8 mouse cellular contexts compared by ENCODE assay signal in the genomic region with DNA sequence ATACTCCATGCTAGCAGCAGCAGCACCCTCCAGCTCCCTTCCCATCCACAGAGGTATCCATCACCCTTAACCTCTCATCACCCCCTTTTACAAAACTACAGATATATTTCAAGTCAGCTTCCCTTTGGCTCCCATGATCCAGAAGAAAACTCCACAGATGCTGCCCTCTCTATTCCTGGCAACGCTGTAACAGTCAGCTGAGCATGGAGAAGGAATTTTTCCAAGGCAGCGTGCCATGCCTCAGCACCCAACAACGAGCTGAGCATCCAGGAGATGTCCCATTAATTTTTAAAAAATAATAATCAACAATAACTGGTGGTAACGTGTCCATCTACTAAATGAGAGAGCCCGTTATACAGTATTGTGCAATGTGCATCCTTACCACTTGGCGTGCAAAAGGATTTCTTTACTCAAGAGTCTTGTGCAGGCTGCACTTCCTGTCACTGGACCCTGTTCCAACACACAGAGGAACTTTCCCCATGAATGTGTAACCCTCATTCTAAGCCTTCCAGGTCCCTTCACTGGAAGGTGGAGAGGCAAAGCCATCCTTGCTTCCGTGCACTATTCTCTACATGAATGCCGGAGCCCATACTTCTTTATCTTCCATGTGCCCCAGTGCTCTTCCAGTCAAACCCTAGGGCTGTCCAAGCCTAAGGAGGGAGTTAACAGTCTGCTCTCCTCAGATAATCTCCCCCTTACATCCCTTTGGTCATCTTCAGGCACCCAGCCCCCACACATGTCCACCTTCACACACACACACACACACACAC. TPM values are rescaled to one million over a fixed set of nuclear protein-coding genes. Genes with fewer than 3 reads are reported as not detected.
DNase-seq lines count a peak whose midpoint lies in the region; ATAC-seq and TF ChIP-seq lines count a peak whose summit lies in the region.

No protein-coding gene starts in this region.

- no peak overlapping the region; the same call in 1 of the 2 replicates for H3K9ac ChIP-seq in lung, embryonic 14.5 days
- H3K9ac ChIP-seq in intestine, postnatal 0 days (ENCODE audit: low read depth, low read length): no peak overlapping the region

- H3K9me3 ChIP-seq in lung, embryonic 14.5 days (ENCODE audit: low read depth, low read length): no peaks in the 10 kb centered on the region
- H3K9me3 ChIP-seq in intestine, postnatal 0 days (ENCODE audit: control insufficient read depth): no peaks in the 10 kb centered on the region

- H3K4me2 ChIP-seq in lung, embryonic 14.5 days: peak overlapping the region; percentile 87
- H3K4me2 ChIP-seq in intestine, postnatal 0 days (replicated peaks; ENCODE audit: low read depth): peak overlapping the region; percentile 62

- H3K27me3 ChIP-seq in lung, embryonic 14.5 days (ENCODE audit: insufficient read depth, low read length): peaks cover 17% of the 10 kb centered on the region; the same call in 1 of the 2 replicates
- H3K27me3 ChIP-seq in intestine, postnatal 0 days (replicated peaks; ENCODE audit: control insufficient read depth, insufficient read depth, low read length): peaks cover 36% of the 10 kb centered on the region

- ATAC-seq in cerebellum, adult (ENCODE audit: insufficient number of reproducible peaks, low FRiP score, low TSS enrichment): 0 out of 2 replicates have a peak, but pooled peaks have one; percentile 11
- ATAC-seq in lung, embryonic 14.5 days (ENCODE audit: insufficient read depth): peak; percentile 8; the same call in 1 of the 2 replicates
- ATAC-seq in intestine, postnatal 0 days: no peak
- ATAC-seq in activated CD4-positive, CD25-positive, alpha-beta regulatory T cell, adult 4 months: no peak

- DNase-seq in cerebellum, postnatal 4 days (ENCODE audit: low spot score in 2 of 2): no peak
- peak; percentile 69 for DNase-seq in lung, embryonic 14.5 days
- DNase-seq in lung, postnatal 14 days: no peak
- DNase-seq in retina, postnatal 1 day: peak; percentile 22
- DNase-seq in lung, postnatal 25 days (ENCODE audit: low spot score): no peak

- H3K4me3 ChIP-seq in lung, embryonic 14.5 days (ENCODE audit: low read depth, low read length): no peak overlapping the region
- 0 out of 2 replicates have a peak overlapping the region, but pooled peaks have one; percentile 40 for H3K4me3 ChIP-seq in intestine, postnatal 0 days (ENCODE audit: low read depth, low read length)

- 49% methylated on average over 8 of the region's 8 CpGs for WGBS in lung, embryonic 14.5 days
- 49% methylated on average over 8 of the region's 8 CpGs for WGBS in intestine, postnatal 0 days

- TF ChIP-seq CTCF in lung, embryonic 14.5 days (IDR thresholded peaks at IDR 0.05; ENCODE audit: low read depth): peak; percentile 47
- peak; percentile 39 for TF ChIP-seq CTCF in intestine, postnatal 0 days (IDR thresholded peaks at IDR 0.05; ENCODE audit: low read depth)

- no peak overlapping the region for H3K27ac ChIP-seq in lung, embryonic 14.5 days (ENCODE audit: low read depth)
- no peak overlapping the region for H3K27ac ChIP-seq in intestine, postnatal 0 days (ENCODE audit: low read depth, low read length)

- H3K36me3 ChIP-seq in lung, embryonic 14.5 days (ENCODE audit: insufficient read depth): no peaks in the 10 kb centered on the region
- no peaks in the 10 kb centered on the region for H3K36me3 ChIP-seq in intestine, postnatal 0 days (ENCODE audit: control insufficient read depth, insufficient read depth)

- peaks cover 6% of the 10 kb centered on the region for H3K4me1 ChIP-seq in lung, embryonic 14.5 days (ENCODE audit: insufficient read depth)
- H3K4me1 ChIP-seq in intestine, postnatal 0 days (replicated peaks; ENCODE audit: control insufficient read depth, insufficient read depth, low read length): no peaks in the 10 kb centered on the region

RNA-seq across cellular contexts. Expression of a gene that starts 5.0 kb away (rescaled TPM):
- 4.3 and 4.7 TPM in 2 replicates for polyA plus RNA-seq in lung, embryonic 14.5 days (2014; fragmentation: Nextera tagmentation; extraction: Ambion mirVana)
- polyA plus RNA-seq in intestine, postnatal 0 days (2015; fragmentation: Nextera tagmentation; extraction: Ambion mirVana): 7.2 and 8.1 TPM in 2 replicates
- not detected for polyA plus RNA-seq in activated CD4-positive, CD25-positive, alpha-beta regulatory T cell, adult 4 months (2017; shearing (Covaris generic))

Comparison
In these comparisons a context has a peak if more than half of its experiments do, and no peak if none do; other contexts are left out.
1. DNase-seq: peak in lung, embryonic 14.5 days (single experiment) and retina, postnatal 1 day (single experiment); none in cerebellum, postnatal 4 days (0 of 2), lung, postnatal 14 days (single experiment) and lung, postnatal 25 days (single experiment).
2. ATAC-seq: peak in cerebellum, adult (single experiment) and lung, embryonic 14.5 days (single experiment); none in intestine, postnatal 0 days (single experiment) and activated CD4-positive, CD25-positive, alpha-beta regulatory T cell, adult 4 months (single experiment).